Mouse (Mus musculus): ENCODE results near the gene Stk4. TPM values are rescaled to one million over a fixed set of nuclear protein-coding genes. Genes with fewer than 3 reads are reported as not detected.
"Not testable (repeated sequence)": the region's sequence is repeated elsewhere in the genome, so short reads cannot be mapped to it uniquely, and the experiment has no call there.

Stk4 gene
- polyA plus RNA-seq, 1 experiment from 2014 or later: 22.3 TPM

DNA sequence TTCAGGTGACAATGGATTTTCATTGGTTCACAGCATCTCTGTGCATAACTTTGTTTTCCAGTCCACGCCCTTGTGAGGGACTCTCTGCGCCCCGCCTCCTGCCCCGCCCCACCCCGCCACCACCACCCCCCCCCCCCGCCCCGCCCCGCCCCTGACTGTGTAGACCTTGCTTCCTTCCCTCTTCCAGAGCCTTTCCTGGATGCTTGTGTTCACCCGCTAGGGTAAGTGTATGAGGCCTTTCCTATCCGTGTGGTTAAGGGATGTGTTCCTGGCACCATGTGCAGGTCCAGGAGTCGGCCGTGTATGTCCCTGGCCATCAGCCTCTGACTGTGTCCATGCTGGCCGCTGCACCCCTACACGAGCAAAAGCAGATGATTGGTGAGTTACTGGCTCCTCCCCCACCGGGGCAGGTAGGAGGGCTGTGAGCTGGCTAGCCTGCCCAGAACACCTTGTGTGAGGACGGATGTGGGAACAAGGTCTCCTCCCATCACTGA is 22.9 kb upstream of the Stk4 start:
- peak; percentile 72 for ATAC-seq (ENCODE audit: low read depth)
- Histone ChIP-seq H3K9ac (ENCODE audit: low read length) (no peak overlapping the region), H3K4me1 (replicated peaks; ENCODE audit: control insufficient read depth, insufficient read depth, low read length) (0 out of 2 replicates have a peak, but pooled peaks cover 2% of the 10 kb centered on the region), H3K36me3 (ENCODE audit: control insufficient read depth, insufficient read depth, low read length) (no peaks in the 10 kb centered on the region), H3K4me2 (ENCODE audit: low read depth, low read length) (peak overlapping the region; percentile 42), H3K4me3 (ENCODE audit: low read length) (peak overlapping the region; percentile 30), H3K27me3 (ENCODE audit: control insufficient read depth, insufficient read depth, low read depth, low read length) (no peaks in the 10 kb centered on the region), H3K9me3 (ENCODE audit: control insufficient read depth, low read length) (no peaks in the 10 kb centered on the region), H3K27ac (ENCODE audit: low read length) (no peak overlapping the region)
- 1% methylated on average over 11 of the region's 16 CpGs for WGBS

DNA sequence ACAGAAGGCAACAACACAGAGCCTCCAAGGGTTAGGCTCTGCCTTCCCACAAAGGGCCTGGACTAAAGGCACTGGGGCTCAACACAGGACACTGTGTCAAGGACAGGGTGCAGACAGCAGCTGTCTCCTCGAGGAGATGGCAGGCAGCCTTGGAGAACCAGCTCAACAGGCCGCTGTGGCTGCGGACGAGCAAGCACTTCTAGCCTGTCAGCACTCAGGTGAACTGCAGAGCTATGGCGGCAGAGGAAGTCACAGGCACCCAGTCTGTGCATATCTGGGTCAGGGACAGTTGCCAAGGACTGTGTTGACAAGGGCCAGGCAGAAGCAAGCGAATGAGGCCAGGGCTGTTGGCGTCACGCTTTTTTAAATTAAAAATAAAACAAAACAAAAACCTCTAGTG is 16.4 kb upstream of the Stk4 start:
- Histone ChIP-seq H3K4me2 (ENCODE audit: low read depth, low read length) (no peak overlapping the region), H3K27ac (ENCODE audit: low read length) (no peak overlapping the region)
- whole genome bisulfite sequencing: 82% methylated on average over 8 of the region's 8 CpGs

DNA sequence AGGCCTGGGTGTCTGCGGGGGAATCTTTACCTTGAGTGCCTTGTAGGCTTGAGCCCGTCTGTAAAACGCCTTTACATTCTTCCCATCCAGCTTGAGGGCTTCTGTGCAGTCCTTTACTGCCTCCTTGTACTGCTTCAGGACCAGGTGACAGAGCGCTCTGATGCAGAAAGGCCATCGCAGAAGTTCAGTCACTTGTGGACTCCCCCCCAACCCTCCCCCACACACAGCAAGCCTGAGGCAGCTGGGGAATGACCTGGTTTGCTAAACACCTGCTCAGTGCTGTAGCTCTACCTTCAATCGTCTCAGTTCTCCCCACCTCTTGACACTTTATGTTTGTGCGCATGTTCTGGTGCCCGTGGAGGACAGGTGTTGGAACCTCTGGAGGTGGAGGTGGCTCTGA is 15.5 kb upstream of the Stk4 start:
- no peak for ATAC-seq (ENCODE audit: low read depth)
- 86% methylated on average over 8 of the region's 8 CpGs for whole genome bisulfite sequencing
- H3K9ac ChIP-seq (ENCODE audit: low read length): no peak overlapping the region
- no peak overlapping the region for H3K4me2 ChIP-seq (ENCODE audit: low read depth, low read length)
- no peaks in the 10 kb centered on the region for H3K4me1 ChIP-seq (replicated peaks; ENCODE audit: control insufficient read depth, insufficient read depth, low read length)
- H3K9me3 ChIP-seq (ENCODE audit: control insufficient read depth, low read length): no peaks in the 10 kb centered on the region
- peaks cover 29% of the 10 kb centered on the region for H3K36me3 ChIP-seq (ENCODE audit: control insufficient read depth, insufficient read depth, low read length)
- H3K4me3 ChIP-seq (ENCODE audit: low read length): no peak overlapping the region
- H3K27ac ChIP-seq (ENCODE audit: low read length): no peak overlapping the region
- no peaks in the 10 kb centered on the region for H3K27me3 ChIP-seq (ENCODE audit: control insufficient read depth, insufficient read depth, low read depth, low read length)

More for the DNA sequence above, 16.4 kb upstream of the Stk4 start:
- Histone ChIP-seq H3K4me1 (replicated peaks; ENCODE audit: control insufficient read depth, insufficient read depth, low read length) (no peaks in the 10 kb centered on the region), H3K36me3 (ENCODE audit: control insufficient read depth, insufficient read depth, low read length) (peaks cover 20% of the 10 kb centered on the region), H3K27me3 (ENCODE audit: control insufficient read depth, insufficient read depth, low read depth, low read length) (no peaks in the 10 kb centered on the region), H3K9ac (ENCODE audit: low read length) (no peak overlapping the region), H3K9me3 (ENCODE audit: control insufficient read depth, low read length) (no peaks in the 10 kb centered on the region), H3K4me3 (ENCODE audit: low read length) (no peak overlapping the region)
- ATAC-seq (ENCODE audit: low read depth): no peak

DNA sequence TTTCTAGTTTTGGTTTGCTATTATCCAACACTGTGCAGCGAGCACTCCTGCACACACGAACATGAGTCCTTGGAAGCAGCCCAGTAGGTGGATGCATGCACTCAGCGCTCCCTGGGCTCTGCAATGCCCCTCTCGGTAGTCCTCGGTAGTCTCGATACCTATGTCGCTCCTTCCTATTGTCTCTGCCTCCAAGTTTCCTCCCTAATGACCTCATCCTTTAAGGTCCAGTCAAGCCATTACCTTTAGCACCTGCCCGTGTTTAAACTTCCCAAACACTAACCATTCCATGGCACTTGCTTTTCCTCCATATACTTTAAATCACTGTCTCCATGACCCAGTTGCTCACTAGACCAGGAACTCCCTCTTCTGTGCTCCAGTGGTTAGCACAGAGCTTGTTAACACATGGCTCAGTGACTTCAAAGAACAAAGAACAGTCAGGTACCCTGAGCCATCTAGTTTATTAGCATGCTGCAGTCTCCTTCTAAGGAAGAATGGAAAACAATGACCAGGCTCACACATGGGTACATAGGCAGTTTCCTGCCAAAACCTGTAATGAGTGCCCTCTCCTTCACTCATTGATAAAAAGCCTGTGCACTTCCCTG is 10.4 kb upstream of the Stk4 start:
- peaks cover 49% of the 10 kb centered on the region for H3K36me3 ChIP-seq (ENCODE audit: control insufficient read depth, insufficient read depth, low read length)
- H3K9me3 ChIP-seq (ENCODE audit: control insufficient read depth, low read length): no peaks in the 10 kb centered on the region
- no peaks in the 10 kb centered on the region for H3K4me1 ChIP-seq (replicated peaks; ENCODE audit: control insufficient read depth, insufficient read depth, low read length)
- no peaks in the 10 kb centered on the region for H3K27me3 ChIP-seq (ENCODE audit: control insufficient read depth, insufficient read depth, low read depth, low read length)
- WGBS: 88% methylated on average over 8 of the region's 8 CpGs
- H3K27ac ChIP-seq (ENCODE audit: low read length): no peak overlapping the region
- ATAC-seq (ENCODE audit: low read depth): no peak
- H3K9ac ChIP-seq (ENCODE audit: low read length): no peak overlapping the region
- H3K4me2 ChIP-seq (ENCODE audit: low read depth, low read length): no peak overlapping the region
- no peak overlapping the region for H3K4me3 ChIP-seq (ENCODE audit: low read length)

DNA sequence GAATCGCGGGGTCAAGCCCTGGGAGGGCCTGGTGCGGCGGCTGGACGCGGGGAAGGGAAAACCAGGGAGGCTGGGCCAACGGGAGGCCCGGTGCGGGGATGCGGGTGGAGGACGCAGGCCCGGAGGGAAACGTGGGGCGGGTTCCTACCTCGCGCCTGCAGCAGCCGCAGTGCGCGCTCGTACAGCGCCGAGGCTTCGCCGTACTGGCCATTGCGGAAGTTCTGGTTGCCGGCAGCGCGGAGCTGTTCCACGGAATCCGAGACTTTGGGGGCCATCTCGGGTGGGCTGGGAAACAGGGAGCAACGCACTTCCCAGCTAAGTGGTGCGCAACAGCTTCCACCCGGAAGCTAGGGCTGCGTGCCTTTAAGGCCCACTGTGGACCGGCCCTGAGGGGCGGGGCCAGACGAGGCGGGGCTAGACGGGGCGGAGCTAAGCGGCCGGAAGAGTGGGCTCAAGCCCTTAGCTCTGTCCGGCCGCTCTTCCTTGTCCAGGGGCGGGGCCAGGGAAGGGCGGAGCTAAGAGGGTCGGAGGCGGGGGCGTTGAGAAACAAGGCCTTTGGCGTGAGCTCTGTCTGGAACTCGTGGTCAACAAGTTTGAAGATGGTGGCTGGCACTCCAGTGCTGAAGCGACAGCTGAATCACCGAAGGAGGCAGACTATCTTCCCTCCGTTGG is 779 bp downstream of the Stk4 start, which contains the start of gene Tomm34:
Gene Tomm34 (minus strand): TSS at position 405 of the 672 bp plus-strand sequence.
- Histone ChIP-seq H3K36me3 (ENCODE audit: control insufficient read depth, insufficient read depth, low read length) (no peaks in the 10 kb centered on the region), H3K4me3 (ENCODE audit: low read length) (peak within 1 kb of the TSS; percentile 100), H3K9me3 (ENCODE audit: control insufficient read depth, low read length) (no peaks in the 10 kb centered on the region), H3K4me2 (ENCODE audit: low read depth, low read length) (peak within 1 kb of the TSS; percentile 97), H3K4me1 (replicated peaks; ENCODE audit: control insufficient read depth, insufficient read depth, low read length) (peaks cover 23% of the 10 kb centered on the region), H3K27me3 (ENCODE audit: control insufficient read depth, insufficient read depth, low read depth, low read length) (no peaks in the 10 kb centered on the region), H3K9ac (ENCODE audit: low read length) (peak within 1 kb of the TSS; percentile 93), H3K27ac (ENCODE audit: low read length) (peak within 1 kb of the TSS; percentile 75)
- under 1% methylated on average over 51 of the region's 55 CpGs for WGBS
- ATAC-seq (ENCODE audit: low read depth): peak; percentile 98

DNA sequence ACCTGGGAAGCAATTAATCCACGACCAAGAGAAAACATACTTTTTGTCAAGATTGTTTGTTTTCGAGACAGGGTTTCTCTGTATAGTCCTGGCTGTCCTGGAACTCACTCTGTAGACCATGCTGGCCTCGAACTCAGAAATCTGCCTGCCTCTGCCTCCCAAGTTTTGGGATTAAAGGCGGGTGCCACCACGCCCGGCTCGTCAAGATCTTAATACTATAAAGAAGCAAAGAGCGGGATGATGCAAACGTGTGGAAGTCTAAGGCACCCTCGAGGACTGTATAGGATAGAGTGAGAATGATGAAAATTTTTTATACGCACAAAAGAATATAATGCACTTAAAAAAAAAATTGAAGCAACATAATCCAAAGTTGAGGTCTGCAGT is 1.3 kb downstream of the Stk4 start:
- not testable (repeated sequence) for ATAC-seq (ENCODE audit: low read depth); H3K27me3 ChIP-seq (ENCODE audit: control insufficient read depth, insufficient read depth, low read depth, low read length); H3K36me3 ChIP-seq (ENCODE audit: control insufficient read depth, insufficient read depth, low read length); H3K9me3 ChIP-seq (ENCODE audit: control insufficient read depth, low read length)
- Histone ChIP-seq H3K27ac (ENCODE audit: low read length) (peak overlapping the region; percentile 75; the same call in 1 of the 2 replicates), H3K4me2 (ENCODE audit: low read depth, low read length) (peak overlapping the region; percentile 97), H3K9ac (ENCODE audit: low read length) (peak overlapping the region; percentile 20; the same call in 1 of the 2 replicates), H3K4me1 (replicated peaks; ENCODE audit: control insufficient read depth, insufficient read depth, low read length) (peaks cover 26% of the 10 kb centered on the region), H3K4me3 (ENCODE audit: low read length) (peak overlapping the region; percentile 100)
- WGBS: 72% methylated on average over 11 of the region's 11 CpGs

- ATAC-seq (ENCODE audit: low read depth): no peak
- Histone ChIP-seq H3K27ac (ENCODE audit: low read length) (no peak overlapping the region), H3K4me2 (ENCODE audit: low read depth, low read length) (no peak overlapping the region), H3K9ac (ENCODE audit: low read length) (no peak overlapping the region), H3K9me3 (ENCODE audit: control insufficient read depth, low read length) (no peaks in the 10 kb centered on the region), H3K27me3 (ENCODE audit: control insufficient read depth, insufficient read depth, low read depth, low read length) (no peaks in the 10 kb centered on the region), H3K4me1 (replicated peaks; ENCODE audit: control insufficient read depth, insufficient read depth, low read length) (peaks cover 26% of the 10 kb centered on the region), H3K4me3 (ENCODE audit: low read length) (no peak overlapping the region), H3K36me3 (ENCODE audit: control insufficient read depth, insufficient read depth, low read length) (no peaks in the 10 kb centered on the region)
- 72% methylated on average over 2 of the region's 2 CpGs for WGBS
Measured at GRCm38 (mm10) chr2:164072109-164072508, 2.0 kb downstream of the Stk4 start.

- no peaks in the 10 kb centered on the region for H3K9me3 ChIP-seq (ENCODE audit: control insufficient read depth, low read length)
- H3K4me1 ChIP-seq (replicated peaks; ENCODE audit: control insufficient read depth, insufficient read depth, low read length): peaks cover 26% of the 10 kb centered on the region
- 79% methylated on average over 7 of the region's 7 CpGs for whole genome bisulfite sequencing
- H3K9ac ChIP-seq (ENCODE audit: low read length): no peak overlapping the region
- H3K36me3 ChIP-seq (ENCODE audit: control insufficient read depth, insufficient read depth, low read length): no peaks in the 10 kb centered on the region
- H3K27me3 ChIP-seq (ENCODE audit: control insufficient read depth, insufficient read depth, low read depth, low read length): no peaks in the 10 kb centered on the region
- H3K4me2 ChIP-seq (ENCODE audit: low read depth, low read length): no peak overlapping the region
- no peak overlapping the region for H3K4me3 ChIP-seq (ENCODE audit: low read length)
- no peak for ATAC-seq (ENCODE audit: low read depth)
- H3K27ac ChIP-seq (ENCODE audit: low read length): no peak overlapping the region
Measured at GRCm38 (mm10) chr2:164073120-164073519, 3.0 kb downstream of the Stk4 start.

GRCm38 (mm10) chr2:164073918-164074578 is 3.9 kb downstream of the Stk4 start:
- H3K9me3 ChIP-seq (ENCODE audit: control insufficient read depth, low read length): no peaks in the 10 kb centered on the region
- no peaks in the 10 kb centered on the region for H3K36me3 ChIP-seq (ENCODE audit: control insufficient read depth, insufficient read depth, low read length)
- peak overlapping the region; percentile 70 for H3K27ac ChIP-seq (ENCODE audit: low read length)
- WGBS: under 1% methylated on average over 45 of the region's 48 CpGs
- H3K4me2 ChIP-seq (ENCODE audit: low read depth, low read length): peak overlapping the region; percentile 68
- peak overlapping the region; percentile 89 for H3K9ac ChIP-seq (ENCODE audit: low read length)
- H3K4me3 ChIP-seq (ENCODE audit: low read length): peak overlapping the region; percentile 91
- peaks cover 23% of the 10 kb centered on the region for H3K4me1 ChIP-seq (replicated peaks; ENCODE audit: control insufficient read depth, insufficient read depth, low read length)
- ATAC-seq (ENCODE audit: low read depth): peak; percentile 83
- no peaks in the 10 kb centered on the region for H3K27me3 ChIP-seq (ENCODE audit: control insufficient read depth, insufficient read depth, low read depth, low read length)

Data from lung, embryonic 16.5 days (tissue).